Mouse (Mus musculus) hindbrain, embryonic 13.5 days (tissue): ENCODE data around the gene Afg1l. TPM values are rescaled to one million over a fixed set of nuclear protein-coding genes. Genes with fewer than 3 reads are reported as not detected.

ENCODE experiments used
- ATAC-seq: fragments of 200-750 bp; cut with Nextera tagmentation; 2 replicates; pipeline ENCODE4 v1.8.0; 2017; ENCODE audit warnings: moderate TSS enrichment; ENCODE audit not compliant: low FRiP score
- H3K27ac ChIP-seq: fragments of 300-500 bp; sonication (generic); 2 replicates; pipeline ENCODE4 v1.5.1; 2015; ENCODE audit warnings: inconsistent platforms, mild to moderate bottlenecking, moderate library complexity
- H3K27me3 ChIP-seq: fragments of 300-500 bp; sonication (generic); 2 replicates; pipeline ENCODE4 v1.6.1; 2015; ENCODE audit warnings: mild to moderate bottlenecking, inconsistent platforms
- H3K36me3 ChIP-seq: fragments of 300-500 bp; sonication (generic); 2 replicates; pipeline ENCODE4 v1.6.1; 2015; ENCODE audit warnings: mild to moderate bottlenecking, inconsistent platforms
- H3K4me1 ChIP-seq: fragments of 300-500 bp; sonication (generic); replicated peaks from 2 replicates; pipeline ENCODE4 v1.6.1; 2015; ENCODE audit warnings: inconsistent platforms
- H3K4me2 ChIP-seq: fragments of 300-500 bp; sonication (generic); 2 replicates; pipeline ENCODE4 v1.6.1; 2015; ENCODE audit warnings: inconsistent platforms, mild to moderate bottlenecking, moderate library complexity
- H3K4me3 ChIP-seq: fragments of 300-500 bp; sonication (generic); 2 replicates; pipeline ENCODE4 v1.5.1; 2015; ENCODE audit warnings: mild to moderate bottlenecking, inconsistent platforms
- H3K9ac ChIP-seq: fragments of 300-500 bp; sonication (generic); 2 replicates; pipeline ENCODE4 v1.6.1; 2015; ENCODE audit warnings: mild to moderate bottlenecking, inconsistent platforms
- H3K9me3 ChIP-seq: fragments of 300-500 bp; sonication (generic); 2 replicates; pipeline ENCODE4 v1.6.1; 2016; ENCODE audit warnings: inconsistent platforms
- WGBS: fragments of 180-500 bp; shearing (Covaris S2); methylation state at CpG from one replicate; pipeline ENCODE4 v1.1.7; 2015; 5-methylcytosine and 5-hydroxymethylcytosine counted together
- polyA plus RNA-seq: library from polyadenylated mRNA; unstranded; fragments of >200 nt; fragmentation: Nextera tagmentation; extraction: Ambion mirVana; gene quantifications from 2 replicates; pipeline ENCODE4 v1.2.1, GENCODE M21; 2015

Gene Afg1l
- polyA plus RNA-seq, 1 experiment from 2014 or later, result 6.4 TPM

DNA sequence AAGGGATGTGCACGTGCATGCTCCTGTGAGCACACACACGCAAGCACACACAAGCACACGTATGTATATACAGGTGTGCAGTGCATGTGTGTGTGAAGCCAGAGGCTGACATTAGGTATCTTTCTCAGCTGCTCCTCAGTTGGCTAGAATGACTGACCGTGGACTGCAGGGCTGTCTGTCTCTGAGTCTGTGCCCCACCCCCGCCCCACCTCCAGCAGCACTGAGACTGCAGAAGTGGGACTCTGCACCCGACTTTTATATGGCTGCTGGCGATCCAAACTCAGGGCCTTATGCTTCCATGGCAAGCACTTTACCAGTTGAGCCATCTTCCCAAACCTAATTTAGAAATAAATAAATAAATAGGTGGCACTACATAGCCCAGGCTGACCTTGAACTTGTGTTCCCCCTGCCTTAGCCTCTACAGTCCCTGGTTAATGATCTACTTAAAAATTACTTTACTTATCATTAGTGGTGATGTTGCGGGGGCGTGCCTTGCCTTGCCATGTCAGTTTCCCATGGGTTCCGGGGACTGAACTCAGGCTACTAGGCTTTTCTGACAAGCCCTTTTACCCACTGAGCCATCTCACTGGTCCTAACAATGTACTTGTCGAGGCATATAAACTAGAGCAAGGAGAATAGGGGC lies 136.4 kb downstream of the Afg1l start:
- Histone ChIP-seq H3K9me3 (no peaks in the 10 kb centered on the region), H3K9ac (no peak overlapping the region), H3K4me1 (peaks cover 30% of the 10 kb centered on the region), H3K4me3 (no peak overlapping the region), H3K27ac (no peak overlapping the region), H3K36me3 (no peaks in the 10 kb centered on the region), H3K27me3 (peaks cover 11% of the 10 kb centered on the region), H3K4me2 (no peak overlapping the region)
- no peak for ATAC-seq
- 83% methylated on average over 11 of the region's 11 CpGs for WGBS

DNA sequence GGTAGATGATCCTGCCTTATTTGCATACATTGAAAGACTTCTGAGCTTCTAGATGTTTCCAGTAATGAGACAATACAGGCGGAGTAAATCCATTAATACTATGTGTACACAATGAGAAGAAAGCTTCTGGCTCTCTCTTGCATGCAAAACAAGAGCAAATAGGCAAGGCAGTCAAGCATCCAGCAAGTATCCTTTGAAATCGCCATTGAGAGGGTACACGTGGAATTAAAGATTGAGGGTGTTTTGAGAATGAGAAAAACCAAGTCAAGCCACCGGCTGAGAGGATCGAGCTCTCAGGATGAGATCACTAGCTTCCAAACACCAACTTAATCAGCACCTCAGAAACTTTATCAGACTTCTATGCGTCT lies 138.0 kb downstream of the Afg1l start:
- Histone ChIP-seq H3K9me3 (no peaks in the 10 kb centered on the region), H3K4me1 (peaks cover 19% of the 10 kb centered on the region), H3K9ac (no peak overlapping the region), H3K27ac (0 out of 2 replicates have a peak overlapping the region, but pooled peaks have one; percentile 12), H3K4me2 (no peak overlapping the region), H3K36me3 (no peaks in the 10 kb centered on the region), H3K27me3 (peaks cover 19% of the 10 kb centered on the region), H3K4me3 (no peak overlapping the region)
- WGBS, result 33% methylated on average over 6 of the region's 6 CpGs
- ATAC-seq, result no peak

DNA sequence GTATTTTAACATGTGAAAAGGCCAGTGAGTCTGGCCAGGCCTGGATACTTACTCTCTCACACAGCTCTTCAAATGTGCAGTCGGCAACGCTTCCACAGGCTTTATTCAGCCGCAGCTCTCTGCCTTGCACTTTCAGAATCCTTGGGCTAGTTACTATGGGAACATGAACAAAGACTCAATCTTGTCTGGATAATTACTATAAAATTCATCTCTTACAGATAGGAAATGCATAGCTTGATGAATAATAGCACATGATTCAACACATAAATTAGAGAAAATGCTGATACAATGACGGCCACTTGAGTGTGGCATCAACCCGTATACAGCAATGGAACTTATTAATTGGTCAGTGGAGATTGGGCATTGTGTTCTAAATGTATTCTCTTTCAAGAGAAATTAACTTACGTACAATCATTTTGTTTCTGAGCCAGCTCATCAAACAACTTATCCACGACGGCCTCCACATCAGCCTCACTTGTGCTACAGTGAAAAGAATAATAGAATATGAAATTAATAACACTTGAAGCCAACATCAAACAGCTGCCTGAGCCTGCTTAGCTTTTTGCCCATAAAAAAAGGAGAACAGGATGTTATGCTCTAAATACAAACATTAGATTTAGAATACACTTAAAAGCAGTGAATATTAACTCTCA lies 138.5 kb downstream of the Afg1l start:
- no peaks in the 10 kb centered on the region for H3K36me3 ChIP-seq
- WGBS, result 24% methylated on average over 8 of the region's 8 CpGs
- peaks cover 19% of the 10 kb centered on the region for H3K27me3 ChIP-seq
- H3K27ac ChIP-seq, result peak overlapping the region; percentile 70
- H3K4me3 ChIP-seq, result no peak overlapping the region
- ATAC-seq, result peak; percentile 52; the same call in 1 of the 2 replicates
- peaks cover 19% of the 10 kb centered on the region for H3K4me1 ChIP-seq
- H3K4me2 ChIP-seq, result 0 out of 2 replicates have a peak overlapping the region, but pooled peaks have one; percentile 10
- H3K9ac ChIP-seq, result no peak overlapping the region
- no peaks in the 10 kb centered on the region for H3K9me3 ChIP-seq

DNA sequence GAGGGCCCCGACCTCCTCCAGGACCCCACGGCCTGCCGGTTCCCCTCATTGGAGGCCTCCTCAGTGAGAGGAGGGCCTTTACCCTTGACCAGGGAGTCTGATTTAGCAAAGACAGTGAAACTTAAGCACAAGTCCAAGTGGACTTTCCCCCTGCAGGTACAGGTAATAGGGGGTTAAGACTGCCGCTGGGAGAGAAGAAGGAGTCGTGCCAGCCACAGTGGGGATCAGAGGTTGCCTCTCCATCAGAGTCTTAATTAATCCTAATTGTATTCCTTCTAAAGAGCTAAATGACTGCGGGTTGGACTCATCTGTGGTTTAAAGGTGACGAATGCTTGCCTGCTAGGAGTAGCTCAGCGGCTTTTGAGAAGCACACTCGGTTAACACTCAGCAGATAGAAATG lies 139.9 kb downstream of the Afg1l start:
- no peak overlapping the region for H3K4me2 ChIP-seq
- ATAC-seq, result no peak
- H3K27ac ChIP-seq, result no peak overlapping the region
- 58% methylated on average over 9 of the region's 9 CpGs for WGBS
- H3K4me3 ChIP-seq, result no peak overlapping the region
- H3K4me1 ChIP-seq, result peaks cover 19% of the 10 kb centered on the region
- no peaks in the 10 kb centered on the region for H3K36me3 ChIP-seq
- no peak overlapping the region for H3K9ac ChIP-seq
- no peaks in the 10 kb centered on the region for H3K9me3 ChIP-seq
- H3K27me3 ChIP-seq, result peaks cover 19% of the 10 kb centered on the region

DNA sequence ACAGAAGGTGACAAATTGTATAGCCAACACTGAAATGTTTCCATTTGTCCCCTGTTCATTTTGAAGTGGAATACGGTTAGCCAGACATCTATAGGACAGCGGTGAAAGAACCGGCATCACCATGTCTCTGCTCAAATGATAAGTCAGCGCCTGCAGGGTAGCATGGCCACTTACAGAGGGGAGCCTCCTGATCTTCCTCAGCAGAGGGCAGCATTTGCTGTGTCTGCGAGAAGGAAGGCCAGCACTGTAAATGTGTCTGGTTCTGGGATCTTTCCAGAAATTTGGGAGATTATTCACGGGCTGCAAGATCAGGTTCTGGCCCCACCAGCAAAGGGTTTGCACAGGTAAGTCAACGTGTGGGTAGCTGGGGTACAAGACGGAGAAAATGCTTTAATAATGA lies 150.8 kb downstream of the Afg1l start:
- Histone ChIP-seq H3K36me3 (no peaks in the 10 kb centered on the region), H3K9ac (no peak overlapping the region), H3K4me2 (no peak overlapping the region), H3K9me3 (no peaks in the 10 kb centered on the region), H3K27me3 (0 out of 2 replicates have a peak, but pooled peaks cover 4% of the 10 kb centered on the region), H3K27ac (no peak overlapping the region), H3K4me1 (no peaks in the 10 kb centered on the region), H3K4me3 (no peak overlapping the region)
- ATAC-seq, result no peak
- WGBS, result 77% methylated on average over 8 of the region's 8 CpGs

DNA sequence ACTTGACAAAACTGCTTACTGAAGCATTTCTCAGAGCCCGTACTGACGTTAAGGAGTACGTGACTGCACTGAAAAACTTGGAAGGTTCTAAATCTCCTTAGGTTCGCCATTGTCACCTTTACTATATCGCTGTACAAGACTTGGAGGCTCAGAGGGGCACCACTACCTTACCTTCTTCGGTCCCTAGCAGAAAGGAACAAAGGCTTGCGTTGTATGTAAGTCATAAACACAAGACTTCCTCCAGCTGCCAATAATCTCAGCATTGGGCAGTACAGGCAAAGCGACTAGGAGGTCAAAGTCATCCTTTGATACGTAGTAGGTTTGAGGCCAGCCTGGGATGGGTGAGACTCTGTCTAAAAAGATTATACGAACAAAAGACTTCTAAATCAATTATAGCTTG lies 153.1 kb downstream of the Afg1l start:
- H3K9ac ChIP-seq, result no peak overlapping the region
- no peaks in the 10 kb centered on the region for H3K36me3 ChIP-seq
- no peaks in the 10 kb centered on the region for H3K9me3 ChIP-seq
- H3K4me1 ChIP-seq, result no peaks in the 10 kb centered on the region
- H3K27me3 ChIP-seq, result 0 out of 2 replicates have a peak, but pooled peaks cover 4% of the 10 kb centered on the region
- WGBS, result 85% methylated on average over 10 of the region's 10 CpGs
- no peak for ATAC-seq
- no peak overlapping the region for H3K27ac ChIP-seq
- no peak overlapping the region for H3K4me2 ChIP-seq
- no peak overlapping the region for H3K4me3 ChIP-seq

DNA sequence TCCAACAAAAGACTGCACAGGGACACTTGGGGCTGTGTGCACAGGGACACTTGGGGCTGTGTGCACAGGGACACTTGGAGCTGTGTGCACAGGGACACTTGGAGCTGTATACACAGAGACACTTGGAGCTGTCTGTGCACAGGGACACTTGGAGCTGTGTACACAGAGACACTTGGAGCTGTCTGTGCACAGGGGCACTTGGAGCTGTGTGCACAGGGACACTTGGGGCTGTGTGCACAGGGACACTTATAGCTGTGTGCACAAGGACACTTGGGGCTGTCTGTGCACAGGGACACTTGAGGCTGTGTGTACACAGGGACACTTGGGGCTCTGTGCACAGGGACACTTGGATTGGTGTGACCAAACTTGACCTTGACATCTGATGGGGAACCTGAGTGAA lies 154.4 kb downstream of the Afg1l start:
- Histone ChIP-seq H3K9ac (no peak overlapping the region), H3K27me3 (0 out of 2 replicates have a peak, but pooled peaks cover 4% of the 10 kb centered on the region), H3K36me3 (no peaks in the 10 kb centered on the region), H3K4me2 (no peak overlapping the region), H3K27ac (no peak overlapping the region), H3K9me3 (no peaks in the 10 kb centered on the region), H3K4me1 (no peaks in the 10 kb centered on the region), H3K4me3 (no peak overlapping the region)
- no peak for ATAC-seq

DNA sequence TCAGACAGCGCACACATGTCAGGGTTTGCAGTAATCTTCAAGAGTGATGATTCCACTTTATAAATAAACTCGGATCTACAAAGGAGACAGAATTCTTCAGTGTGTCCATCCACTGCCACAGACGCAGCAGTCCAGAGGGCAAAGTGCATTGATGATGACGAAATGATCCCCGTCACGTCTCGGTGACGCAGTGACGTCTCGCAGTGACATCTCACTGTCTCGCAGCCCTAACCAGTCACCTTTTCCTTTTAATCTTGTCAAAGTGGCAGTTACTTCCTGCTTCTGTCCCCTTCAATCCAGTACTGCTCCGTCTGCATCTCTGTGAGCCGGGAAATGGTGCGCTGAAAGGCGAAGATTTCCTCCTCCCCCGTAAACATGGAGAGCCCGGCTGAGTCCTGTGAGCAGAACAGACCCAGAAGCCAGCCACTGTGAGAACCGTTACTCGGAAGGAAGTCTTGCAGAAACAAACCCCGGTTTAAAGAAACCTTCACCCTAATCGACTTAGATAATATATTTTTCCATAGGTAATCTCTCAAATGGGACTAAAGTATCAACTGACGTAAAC lies 165.1 kb downstream of the Afg1l start:
- Histone ChIP-seq H3K4me2 (no peak overlapping the region), H3K4me1 (no peaks in the 10 kb centered on the region; the same call in 1 of the 2 replicates), H3K4me3 (no peak overlapping the region), H3K27me3 (peaks cover 13% of the 10 kb centered on the region), H3K9ac (no peak overlapping the region), H3K9me3 (no peaks in the 10 kb centered on the region), H3K36me3 (0 out of 2 replicates have a peak, but pooled peaks cover 5% of the 10 kb centered on the region), H3K27ac (no peak overlapping the region)
- ATAC-seq, result no peak
- 84% methylated on average over 22 of the region's 22 CpGs for WGBS

DNA sequence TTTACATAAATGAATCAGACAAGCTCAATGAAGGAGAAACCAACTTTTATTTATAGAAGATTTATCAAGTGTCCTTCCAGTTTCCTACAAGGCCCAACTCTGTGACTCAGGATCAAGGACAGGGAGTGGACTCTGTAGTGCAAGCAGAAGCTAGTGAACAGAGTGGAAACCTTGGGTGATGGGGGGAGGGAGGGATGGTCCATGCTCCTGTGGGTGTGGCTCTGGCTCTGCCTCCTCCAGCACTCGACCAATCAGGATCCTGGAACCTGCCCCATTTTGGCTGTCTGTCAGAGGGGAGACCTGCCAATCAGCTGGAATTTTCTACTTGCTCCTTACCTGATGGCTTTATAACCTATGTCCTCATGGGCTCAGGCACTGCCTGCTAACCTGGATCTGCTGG lies 165.8 kb downstream of the Afg1l start:
- Histone ChIP-seq H3K9ac (no peak overlapping the region), H3K27me3 (peaks cover 17% of the 10 kb centered on the region), H3K27ac (no peak overlapping the region), H3K4me2 (no peak overlapping the region), H3K4me1 (no peaks in the 10 kb centered on the region; the same call in 1 of the 2 replicates), H3K36me3 (0 out of 2 replicates have a peak, but pooled peaks cover 5% of the 10 kb centered on the region), H3K4me3 (no peak overlapping the region), H3K9me3 (no peaks in the 10 kb centered on the region)
- no peak for ATAC-seq
- 69% methylated on average over 1 of the region's 1 CpGs for WGBS

DNA sequence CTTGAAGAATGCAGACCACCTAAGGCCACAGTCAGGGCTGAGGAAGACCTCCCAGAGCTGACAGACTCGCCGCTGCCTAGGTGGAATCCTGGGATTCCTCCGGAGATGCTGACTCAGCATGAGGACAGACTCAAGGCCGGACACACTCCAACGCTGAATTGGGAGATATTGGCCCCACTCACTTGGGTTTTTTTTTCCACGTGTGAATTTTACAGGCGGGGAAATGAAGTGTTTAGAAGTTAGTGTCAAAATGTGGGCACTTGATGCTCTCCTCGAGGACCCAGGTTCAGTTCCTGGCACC lies 169.7 kb downstream of the Afg1l start:
- ATAC-seq, result no peak
- no peak overlapping the region for H3K27ac ChIP-seq
- peak overlapping the region; percentile 58; the same call in 1 of the 2 replicates for H3K9ac ChIP-seq
- peak overlapping the region; percentile 53 for H3K4me2 ChIP-seq
- peak overlapping the region; percentile 27 for H3K4me3 ChIP-seq
- H3K27me3 ChIP-seq, result peaks cover 41% of the 10 kb centered on the region
- 0 out of 2 replicates have a peak, but pooled peaks cover 5% of the 10 kb centered on the region for H3K36me3 ChIP-seq
- 32% methylated on average over 8 of the region's 8 CpGs for WGBS
- no peaks in the 10 kb centered on the region; the same call in 1 of the 2 replicates for H3K4me1 ChIP-seq
- H3K9me3 ChIP-seq, result no peaks in the 10 kb centered on the region

DNA sequence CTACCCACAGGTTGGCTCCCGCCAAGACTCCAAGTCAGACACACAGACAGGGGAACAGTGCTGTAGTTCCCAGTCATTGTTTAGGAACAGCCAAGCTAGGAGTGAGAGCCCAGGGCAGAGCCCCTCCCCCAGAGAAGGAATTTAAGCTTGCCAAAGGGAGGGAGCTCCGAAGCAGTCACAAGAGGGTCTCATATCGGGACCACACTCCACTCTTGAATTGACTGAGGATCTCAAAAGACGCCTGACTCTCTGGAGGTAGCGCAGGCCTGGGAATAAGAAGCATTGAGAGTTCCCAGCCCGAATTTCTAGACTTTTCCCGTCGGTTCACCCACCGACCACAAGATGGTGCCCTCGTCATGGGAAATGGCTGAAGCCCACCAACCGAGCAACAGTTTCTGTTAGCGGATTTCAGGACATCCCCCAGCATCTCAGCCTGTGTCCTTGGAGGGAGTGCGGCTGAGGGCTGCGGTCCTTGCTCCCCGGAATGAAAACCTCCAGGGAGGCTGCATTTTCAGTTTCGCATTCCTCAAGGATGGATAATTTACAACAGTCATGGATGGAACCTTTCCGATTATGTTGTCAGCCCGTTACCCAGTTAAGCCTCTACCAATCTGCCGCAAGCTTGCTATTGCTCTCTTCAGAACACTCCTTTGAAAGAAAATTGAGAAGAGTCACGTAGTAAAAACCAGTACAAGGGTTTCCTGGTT lies 170.2 kb downstream of the Afg1l start:
- peak overlapping the region; percentile 58; the same call in 1 of the 2 replicates for H3K9ac ChIP-seq
- no peaks in the 10 kb centered on the region; the same call in 1 of the 2 replicates for H3K4me1 ChIP-seq
- H3K4me2 ChIP-seq, result peak overlapping the region; percentile 53
- no peaks in the 10 kb centered on the region for H3K9me3 ChIP-seq
- H3K27ac ChIP-seq, result no peak overlapping the region
- peak; percentile 78 for ATAC-seq
- H3K4me3 ChIP-seq, result peak overlapping the region; percentile 27
- WGBS, result 6% methylated on average over 20 of the region's 20 CpGs
- H3K36me3 ChIP-seq, result 0 out of 2 replicates have a peak, but pooled peaks cover 5% of the 10 kb centered on the region
- H3K27me3 ChIP-seq, result peaks cover 41% of the 10 kb centered on the region

DNA sequence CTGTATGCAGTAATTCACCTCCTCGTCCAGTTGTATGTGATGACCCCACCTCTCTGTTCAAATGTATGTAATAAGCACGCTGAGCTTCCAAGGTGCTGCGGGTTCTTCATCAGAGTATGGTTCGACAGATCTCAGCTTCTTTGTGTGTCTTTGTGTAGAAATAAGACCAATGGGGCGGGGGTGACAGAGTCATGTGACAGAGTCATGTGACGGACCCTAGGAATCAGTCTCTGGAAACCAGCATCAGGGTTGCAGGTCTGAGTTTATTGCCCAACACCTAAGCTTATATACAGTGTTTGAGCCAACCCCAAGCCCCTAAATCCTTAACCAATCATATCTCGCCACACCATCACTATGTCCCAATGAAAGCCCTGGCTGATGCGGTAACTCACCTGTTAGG lies 171.9 kb downstream of the Afg1l start:
- no peak for ATAC-seq
- Histone ChIP-seq H3K9me3 (no peaks in the 10 kb centered on the region), H3K4me3 (no peak overlapping the region), H3K27me3 (peaks cover 41% of the 10 kb centered on the region), H3K36me3 (no peaks in the 10 kb centered on the region), H3K9ac (no peak overlapping the region), H3K4me1 (no peaks in the 10 kb centered on the region; the same call in 1 of the 2 replicates), H3K4me2 (no peak overlapping the region), H3K27ac (no peak overlapping the region)
- WGBS, result 93% methylated on average over 8 of the region's 8 CpGs
